12 mouse cellular contexts compared by ENCODE assay signal in the genomic region with DNA sequence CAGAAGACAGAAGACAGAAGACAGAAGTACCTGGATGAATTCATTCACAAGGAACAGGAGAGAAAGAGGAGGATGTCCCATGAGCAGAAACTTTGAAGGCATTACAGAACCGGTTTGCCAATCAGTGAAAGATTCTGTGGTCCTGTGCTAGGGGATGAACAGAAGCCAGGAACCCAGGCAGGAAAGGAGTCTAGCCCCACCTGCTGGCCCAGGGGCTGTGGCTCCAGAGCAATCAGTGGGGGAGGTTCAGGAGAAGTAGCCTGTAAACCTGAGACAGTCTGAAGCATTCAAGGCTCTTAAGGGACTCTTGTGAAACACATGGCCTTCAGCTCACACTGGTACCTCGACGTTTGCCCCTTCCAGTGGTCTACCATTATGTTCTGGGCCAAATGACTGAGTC. TPM values are rescaled to one million over a fixed set of nuclear protein-coding genes. Genes with fewer than 3 reads are reported as not detected.
DNase-seq lines count a peak whose midpoint lies in the region; TF ChIP-seq lines count a peak whose summit lies in the region.
"Had no signal": no experiment of that assay in that cellular context is flagged by ENCODE, and none has a peak within 500 bp of the region (broad histone marks: within the 10 kb centered on the region; RNA-seq: fewer than 3 reads in every experiment).

No protein-coding gene starts in this region.

- H3K27me3 ChIP-seq in liver, adult 2 months (ENCODE audit: control insufficient read depth, insufficient read depth, low read length), result peaks cover 2% of the 10 kb centered on the region; the same call in 1 of the 2 replicates

- TF ChIP-seq CTCF in liver, adult 2 months (IDR thresholded peaks at IDR 0.05; ENCODE audit: low read depth, low read length), result peak; percentile 55

- H3K36me3 ChIP-seq in liver, adult 2 months (ENCODE audit: control insufficient read depth, insufficient read depth, low read length), result no peaks in the 10 kb centered on the region; the same call in 1 of the 2 replicates
- H3K36me3 ChIP-seq: neural tube, embryonic 12.5 days had no signal

- no peak overlapping the region for H3K9ac ChIP-seq in liver, adult 2 months (ENCODE audit: low read depth, low read length)
- H3K9ac ChIP-seq: neural tube, embryonic 12.5 days had no signal

- H3K27ac ChIP-seq in liver, adult 2 months (replicated peaks; ENCODE audit: insufficient read depth, low read depth, low read length), result no peak overlapping the region
- H3K27ac ChIP-seq: neural tube, embryonic 12.5 days had no signal

- peak; percentile 36 for DNase-seq in adrenal gland, adult 2 months
- no peak for DNase-seq in adrenal gland, adult 18-20 months (ENCODE audit: low spot score in 2 of 2)
- DNase-seq in liver, adult 2 months (ENCODE audit: extremely low read depth, low read depth, low spot score), result no peak
- DNase-seq in liver, result no peak
- peak; percentile 24 for DNase-seq in adrenal gland, postnatal 25 days
- DNase-seq in lung, postnatal 10 days, result peak; percentile 53
- no peak for DNase-seq in left cerebral cortex, adult 18-20 months (ENCODE audit: low spot score in 2 of 2)
- no peak for DNase-seq in urinary bladder, adult 2 months (ENCODE audit: low spot score)
- DNase-seq: B cell, adult 2 months; right cerebral cortex, postnatal 14 days had no signal

- no peaks in the 10 kb centered on the region for H3K4me1 ChIP-seq in liver, adult 2 months (ENCODE audit: control insufficient read depth, insufficient read depth, low read length)

- no peaks in the 10 kb centered on the region for H3K79me2 ChIP-seq in liver, adult 2 months (ENCODE audit: control insufficient read depth, insufficient read depth, low read length)

- no peak overlapping the region for H3K4me3 ChIP-seq in liver, adult 2 months (ENCODE audit: insufficient read depth, low read depth, low read length)
- H3K4me3 ChIP-seq: neural tube, embryonic 12.5 days had no signal

- 18% methylated on average over 3 of the region's 3 CpGs for WGBS in liver, adult 2 months

- TF ChIP-seq POLR2A in liver, adult 2 months (IDR thresholded peaks at IDR 0.05; ENCODE audit: extremely low read depth, insufficient read depth, low read length), result no peak

RNA-seq across cellular contexts. Expression of a gene that starts 22.1 kb away (rescaled TPM):
- 10 to 100 TPM; 12.5 to 20.9 TPM for total RNA-seq in adrenal gland, adult 2 months (2021)
- polyA plus RNA-seq in adrenal gland, adult 2 months (2012; rRNA removed), result 16.5 and 17.5 TPM in 2 replicates
- total RNA-seq in adrenal gland, adult 18-20 months (2021), result 10 to 100 TPM; 14.4 to 14.5 TPM
- 7.8 and 13.6 TPM in 2 replicates for total RNA-seq in liver, adult 2 months (2014; rRNA removed)
- polyA plus RNA-seq in liver, adult 2 months (2012; rRNA removed), result 7.5 and 9.8 TPM in 2 replicates
- total RNA-seq in adrenal gland, postnatal 25 days (2021), result 15.3 and 20.1 TPM in 2 replicates
- total RNA-seq in left cerebral cortex, adult 18-20 months (2021), result 1 to 10 TPM; 2.2 to 2.3 TPM
- polyA plus RNA-seq in urinary bladder, adult 2 months (2012; rRNA removed), result 4.2 and 6.3 TPM in 2 replicates

RNA-seq across cellular contexts. Expression of a gene that starts 32.3 kb away (rescaled TPM):
- total RNA-seq in adrenal gland, adult 2 months (2021), result not detected
- 0.58 TPM in 1 of 2 replicates, not detected in the other for polyA plus RNA-seq in adrenal gland, adult 2 months (2012; rRNA removed)
- total RNA-seq in adrenal gland, adult 18-20 months (2021), result not detected
- total RNA-seq in liver, adult 2 months (2014; rRNA removed), result not detected in 2 replicates
- polyA plus RNA-seq in liver, adult 2 months (2012; rRNA removed), result 0.22 TPM in 1 of 2 replicates, not detected in the other
- not detected in 2 replicates for total RNA-seq in adrenal gland, postnatal 25 days (2021)
- total RNA-seq in left cerebral cortex, adult 18-20 months (2021), result not detected
- 0.19 and 0.26 TPM in 2 replicates for polyA plus RNA-seq in urinary bladder, adult 2 months (2012; rRNA removed)
- total RNA-seq: layer of hippocampus, postnatal 14 days had no signal
- polyA plus RNA-seq: neural tube, embryonic 12.5 days had no signal

Comparison
In these comparisons a context has a peak if more than half of its experiments do, and no peak if none do; other contexts are left out.
1. DNase-seq: peak in adrenal gland, adult 2 months (single experiment), adrenal gland, postnatal 25 days (single experiment) and lung, postnatal 10 days (single experiment); none in adrenal gland, adult 18-20 months (0 of 2), liver, adult 2 months (single experiment), liver (single experiment), left cerebral cortex, adult 18-20 months (0 of 2) and urinary bladder, adult 2 months (single experiment).